Mouse (Mus musculus) hindbrain, embryonic 11.5 days (tissue): ENCODE results near the gene Wdr78. TPM values are rescaled to one million over a fixed set of nuclear protein-coding genes. Genes with fewer than 3 reads are reported as not detected.

Experiments
- ATAC-seq: fragments of 200-750 bp; cut with Nextera tagmentation; 2 replicates; pipeline ENCODE4 v1.8.0; 2017; ENCODE audit warnings: mild to moderate bottlenecking, moderate TSS enrichment, moderate library complexity; ENCODE audit not compliant: low FRiP score
- DNase-seq: peaks from one replicate; pipeline ENCODE4 v3.0.0-alpha.2; 2015; ENCODE audit warnings: low spot score
- H3K27ac ChIP-seq: fragments of 300-500 bp; sonication (generic); 2 replicates; pipeline ENCODE4 v1.5.1; 2014; ENCODE audit warnings: mild to moderate bottlenecking, low read depth, low read length
- H3K27me3 ChIP-seq: fragments of 300-500 bp; sonication (generic); 2 replicates; pipeline ENCODE4 v1.6.1; 2014; ENCODE audit warnings: mild to moderate bottlenecking, low read length, moderate library complexity, mixed read lengths; ENCODE audit not compliant: control insufficient read depth, insufficient read depth
- H3K36me3 ChIP-seq: fragments of 300-500 bp; sonication (generic); 2 replicates; pipeline ENCODE4 v1.6.1; 2014; ENCODE audit warnings: mild to moderate bottlenecking, low read length, moderate library complexity, mixed read lengths; ENCODE audit not compliant: control insufficient read depth, insufficient read depth
- H3K4me1 ChIP-seq: fragments of 300-500 bp; sonication (generic); replicated peaks from 2 replicates; pipeline ENCODE4 v1.6.1; 2014; ENCODE audit warnings: low read length, mixed read lengths; ENCODE audit not compliant: control insufficient read depth, insufficient read depth
- H3K4me2 ChIP-seq: fragments of 300-500 bp; sonication (generic); replicated peaks from 2 replicates; pipeline ENCODE4 v1.6.1; 2014; ENCODE audit warnings: mild to moderate bottlenecking, low read depth, low read length
- H3K4me3 ChIP-seq: fragments of 300-500 bp; sonication (generic); 2 replicates; pipeline ENCODE4 v1.5.1; 2014; ENCODE audit warnings: low read depth, low read length
- H3K9ac ChIP-seq: fragments of 300-500 bp; sonication (generic); 2 replicates; pipeline ENCODE4 v1.6.1; 2014; ENCODE audit warnings: low read depth, low read length
- H3K9me3 ChIP-seq: fragments of 300-500 bp; sonication (generic); 2 replicates; pipeline ENCODE4 v1.6.1; 2016; ENCODE audit warnings: low read length; ENCODE audit not compliant: control insufficient read depth
- whole genome bisulfite sequencing: fragments of 180-500 bp; shearing (Covaris S2); extraction: QIAGEN DNeasy Blood & Tissue Kit; methylation state at CpG from one replicate; pipeline ENCODE4 v1.1.7; 2014; 5-methylcytosine and 5-hydroxymethylcytosine counted together
- polyA plus RNA-seq: library from polyadenylated mRNA; unstranded; fragments of >200 nt; fragmentation: Nextera tagmentation; extraction: Ambion mirVana; gene quantifications from 2 replicates; pipeline ENCODE4 v1.2.1, GENCODE M21; 2014

Gene Wdr78
- polyA plus RNA-seq, 1 experiment from 2014 or later: 6.7 TPM

- no peaks in the 10 kb centered on the region for H3K4me1 ChIP-seq
- H3K27ac ChIP-seq: no peak overlapping the region
- no peaks in the 10 kb centered on the region for H3K36me3 ChIP-seq
- H3K4me2 ChIP-seq: no peak overlapping the region
- no peak for DNase-seq
- H3K9ac ChIP-seq: no peak overlapping the region
- no peaks in the 10 kb centered on the region for H3K9me3 ChIP-seq
- no peak overlapping the region for H3K4me3 ChIP-seq
- no peaks in the 10 kb centered on the region for H3K27me3 ChIP-seq
- no peak for ATAC-seq
- 73% methylated on average over 6 of the region's 6 CpGs for WGBS
These were observed 125.8 kb downstream of the Wdr78 start for GRCm38 (mm10) chr4:102988526-102988925.

Other genes starting within 250 kb of the Wdr78 start
- 2.6 and 3.8 TPM in 2 replicates for gene Tctex1d1, start 135.9 kb downstream of the Wdr78 start, polyA plus RNA-seq
- 0.69 TPM in 1 of 2 replicates, not detected in the other for gene Insl5, start 87.7 kb downstream of the Wdr78 start, polyA plus RNA-seq
- gene Mier1, start 165 bp downstream of the Wdr78 start, polyA plus RNA-seq: 33.6 and 48.8 TPM in 2 replicates
- 10.9 and 11.5 TPM in 2 replicates for gene Slc35d1, start 100.6 kb upstream of the Wdr78 start, polyA plus RNA-seq
- gene 4921539E11Rik, start 176.3 kb upstream of the Wdr78 start, polyA plus RNA-seq: 0.06 TPM in 1 of 2 replicates, not detected in the other
- gene Oma1, start 199.3 kb upstream of the Wdr78 start, polyA plus RNA-seq: 12.8 and 12.9 TPM in 2 replicates